Mouse (Mus musculus) embryo, embryonic 11.5 days (tissue): ENCODE data around the gene 1600002K03Rik.
"Not testable (repeated sequence)": the region's sequence is repeated elsewhere in the genome, so short reads cannot be mapped to it uniquely, and the experiment has no call there.

Source experiments
- DNase-seq: peaks from one replicate; pipeline ENCODE4 v3.0.0-alpha.2; 2012; ENCODE audit warnings: low read depth, low spot score

Gene 1600002K03Rik

DNA sequence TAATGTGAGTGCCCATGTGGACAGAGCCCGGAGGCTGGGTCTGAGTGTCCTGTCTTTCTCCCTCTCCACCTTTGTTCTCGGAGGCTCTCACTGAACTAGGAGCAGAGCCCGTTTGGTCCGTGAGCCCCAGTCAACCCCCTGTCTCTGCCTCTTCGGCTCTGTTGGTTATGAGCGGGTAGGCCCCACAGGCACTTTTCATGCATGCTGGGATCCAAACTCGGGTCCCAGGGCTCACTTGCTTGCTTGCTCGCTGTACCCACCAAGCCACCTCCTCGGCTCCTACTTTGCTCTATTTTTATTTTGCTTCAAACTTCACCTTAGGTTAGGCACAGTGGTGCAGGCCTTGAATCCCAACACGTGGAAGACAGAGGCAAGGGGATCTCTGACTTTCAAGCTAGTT lies 15.0 kb downstream of the 1600002K03Rik start:
- no peak for DNase-seq

GRCm38 (mm10) chr10:80188453-80189024 lies 15.8 kb downstream of the 1600002K03Rik start:
- DNase-seq = no peak

- DNase-seq = no peak
Measured at GRCm38 (mm10) chr10:80189999-80190398, 17.3 kb downstream of the 1600002K03Rik start.

DNA sequence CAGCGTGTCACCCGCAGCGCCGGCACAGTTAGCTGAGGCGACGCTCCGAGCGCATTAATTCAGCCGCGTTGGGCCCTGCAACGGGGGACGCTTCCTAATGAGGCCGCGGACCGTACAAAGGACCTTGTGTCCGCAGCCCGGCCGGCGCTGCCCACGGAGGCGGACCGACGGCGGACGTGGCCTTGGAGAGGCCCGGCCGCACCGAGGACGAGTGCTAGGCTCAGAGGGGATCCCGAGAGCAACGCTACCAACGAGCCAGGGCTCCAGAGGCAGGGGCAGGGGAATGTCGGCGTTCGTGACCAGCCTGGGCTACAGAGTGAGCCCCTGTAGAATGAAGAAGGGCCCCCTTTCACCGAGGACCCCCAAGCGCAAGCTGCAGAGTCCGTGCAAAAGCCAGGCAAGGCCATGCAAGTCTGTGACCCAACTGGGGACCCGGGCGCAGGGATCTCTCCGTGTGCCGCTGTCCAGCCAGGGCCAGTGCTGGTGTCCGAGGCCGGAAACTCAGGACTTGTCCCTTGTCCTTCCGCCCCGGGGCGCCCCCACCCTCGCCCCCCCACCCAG lies 17.8 kb downstream of the 1600002K03Rik start:
- DNase-seq = no peak

DNA sequence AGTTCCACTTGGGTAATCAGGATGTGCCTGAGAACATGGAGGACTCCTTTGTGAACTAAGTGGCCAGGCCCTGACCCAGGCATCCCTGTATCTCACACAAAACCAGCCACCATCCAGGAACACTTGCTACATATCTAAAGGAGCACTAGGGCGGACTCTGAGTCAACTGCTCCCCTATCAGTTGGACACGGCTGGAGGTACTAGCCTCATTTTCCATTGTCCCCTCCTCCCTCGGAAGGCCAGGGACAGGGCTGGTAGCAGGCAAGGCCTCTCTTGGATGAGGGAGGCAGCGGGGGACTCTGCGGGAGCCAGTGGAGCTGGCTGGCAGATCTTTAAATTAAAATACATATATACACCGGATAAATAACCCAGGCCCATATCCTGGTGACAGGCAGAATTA lies 21.2 kb downstream of the 1600002K03Rik start:
- no peak for DNase-seq

GRCm38 (mm10) chr10:80194441-80194840 lies 21.7 kb downstream of the 1600002K03Rik start:
- no peak for DNase-seq

GRCm38 (mm10) chr10:80196167-80196566 lies 23.4 kb downstream of the 1600002K03Rik start:
- no peak for DNase-seq

- DNase-seq = no peak
Measured at GRCm38 (mm10) chr10:80196778-80197581, 24.2 kb downstream of the 1600002K03Rik start.

- DNase-seq = peak; percentile 76
Measured at GRCm38 (mm10) chr10:80199440-80200008, 26.8 kb downstream of the 1600002K03Rik start.

DNA sequence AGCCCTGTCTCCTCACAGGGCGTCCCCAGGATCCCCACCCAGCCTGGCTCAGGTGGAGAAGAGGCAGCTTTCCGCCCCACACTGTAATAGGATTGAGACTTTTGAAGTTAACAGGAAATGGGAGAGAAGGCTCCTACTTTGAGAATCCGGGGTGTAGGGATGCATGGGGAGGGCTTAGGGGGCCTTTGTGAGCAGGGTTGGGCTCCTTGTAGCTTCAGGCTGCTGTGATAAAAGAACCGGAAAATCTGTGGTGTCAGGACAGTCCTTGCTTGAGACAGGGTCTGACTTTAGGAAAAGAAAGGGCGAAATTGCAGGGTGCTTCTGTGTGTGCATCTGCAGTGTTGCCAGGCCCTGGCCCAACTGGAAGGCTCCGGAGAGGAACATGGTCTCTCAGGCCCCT lies 27.7 kb downstream of the 1600002K03Rik start:
- no peak for DNase-seq

DNA sequence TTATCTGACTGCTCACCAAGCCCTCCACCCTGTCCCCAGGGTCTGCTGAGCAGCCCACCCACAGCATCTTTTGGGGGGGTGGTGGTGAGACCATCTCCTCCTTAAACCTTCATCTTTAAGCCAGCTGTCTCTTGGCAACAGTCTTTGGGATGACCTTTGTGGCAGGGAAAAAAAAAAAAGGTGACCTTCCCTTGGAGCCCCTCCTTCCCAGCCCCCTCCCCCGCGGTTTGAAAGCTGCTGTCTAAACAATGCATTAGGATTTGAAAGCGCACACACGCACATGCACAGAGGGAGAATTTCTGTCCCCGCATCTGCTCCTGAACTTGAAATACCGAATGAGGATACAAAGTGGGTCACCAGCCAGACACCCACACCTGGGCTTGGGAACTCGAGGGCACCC lies 31.3 kb downstream of the 1600002K03Rik start:
- DNase-seq = no peak

DNA sequence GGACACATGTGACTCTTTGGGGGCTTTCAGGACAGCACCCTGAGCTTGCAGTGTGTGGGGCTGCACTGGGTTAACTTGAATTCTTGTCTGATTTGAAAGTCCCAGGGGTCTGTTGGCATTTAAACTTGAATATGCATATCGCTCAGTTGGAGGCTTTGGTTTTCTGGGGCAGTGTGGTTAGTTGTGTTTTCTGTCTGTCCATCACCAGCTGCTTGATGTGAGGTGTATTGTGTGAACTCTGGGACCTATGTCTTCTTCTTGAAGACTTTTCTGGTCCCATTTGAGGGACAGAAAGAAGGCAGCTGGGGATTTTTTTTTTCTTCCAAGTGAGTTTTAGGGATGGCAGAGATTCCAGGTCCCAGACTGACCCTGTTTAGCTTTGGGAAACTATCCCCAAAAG lies 34.5 kb downstream of the 1600002K03Rik start:
- no peak for DNase-seq

- no peak for DNase-seq
Measured at GRCm38 (mm10) chr10:80207676-80208075, 34.9 kb downstream of the 1600002K03Rik start.

GRCm38 (mm10) chr10:80208248-80208647 lies 35.5 kb downstream of the 1600002K03Rik start:
- no peak for DNase-seq

GRCm38 (mm10) chr10:80208841-80209371 lies 36.2 kb downstream of the 1600002K03Rik start:
- DNase-seq = no peak

DNA sequence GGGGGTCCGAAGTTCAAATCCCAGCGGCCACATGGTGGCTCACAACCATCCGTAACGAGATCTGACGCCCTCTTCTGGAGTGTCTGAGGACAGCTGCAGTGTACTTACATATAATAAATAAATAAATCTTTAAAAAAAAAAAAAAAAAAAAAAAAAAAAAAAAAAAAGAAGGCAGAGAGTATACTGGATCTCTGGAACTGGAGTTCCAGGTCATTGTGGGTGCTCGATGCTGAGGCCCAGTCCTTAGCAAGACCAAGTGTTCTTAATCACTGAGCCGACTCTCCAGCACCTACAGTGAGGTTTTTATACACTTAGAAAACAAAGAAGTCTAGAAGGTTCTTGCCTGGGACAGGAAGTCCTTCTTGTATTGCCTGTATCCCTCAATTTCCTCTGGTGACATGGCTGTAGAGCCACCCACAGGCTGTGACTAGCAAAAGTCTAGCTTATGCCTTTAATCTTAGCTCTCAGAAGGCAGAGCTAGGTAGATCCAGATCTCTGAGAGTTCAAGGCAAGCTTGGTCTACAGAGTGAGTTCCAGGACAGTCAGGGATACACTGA lies 38.9 kb downstream of the 1600002K03Rik start:
- DNase-seq = not testable (repeated sequence)

DNA sequence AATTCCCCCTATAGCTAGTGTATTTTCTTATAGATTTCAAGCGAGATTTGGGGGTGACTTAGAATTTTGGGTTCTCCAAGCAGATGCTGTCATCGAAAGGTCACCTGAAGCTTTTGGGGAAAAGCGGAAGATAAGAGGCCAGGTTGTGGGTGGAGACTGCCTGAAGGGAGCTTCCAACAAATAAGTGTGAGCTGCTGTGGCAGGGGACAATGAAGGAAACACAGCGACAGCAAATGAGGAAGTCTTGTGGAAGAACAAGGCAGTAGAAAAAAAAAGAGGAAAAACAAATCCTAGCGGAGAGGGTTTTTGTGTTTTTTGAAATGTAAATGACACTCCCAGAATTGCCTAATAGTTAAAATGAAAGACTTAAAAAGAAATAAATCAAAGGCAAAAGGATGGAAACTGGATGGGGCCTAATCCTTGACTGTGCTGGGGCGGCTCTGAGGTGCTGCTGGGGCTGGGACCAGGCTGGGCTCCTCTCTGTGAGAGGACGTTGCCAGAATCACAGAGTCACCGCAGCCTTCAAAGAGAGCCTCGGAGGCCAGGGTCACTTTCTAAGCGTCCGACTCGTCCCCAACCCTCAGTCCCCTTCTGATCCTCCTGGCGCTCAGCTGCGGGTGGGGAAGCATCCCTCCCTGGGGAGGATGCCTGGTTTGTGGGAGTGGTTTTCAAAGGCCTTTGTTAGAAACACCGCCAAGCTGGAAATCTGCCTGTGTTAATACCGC lies 42.5 kb downstream of the 1600002K03Rik start:
- no peak for DNase-seq

DNA sequence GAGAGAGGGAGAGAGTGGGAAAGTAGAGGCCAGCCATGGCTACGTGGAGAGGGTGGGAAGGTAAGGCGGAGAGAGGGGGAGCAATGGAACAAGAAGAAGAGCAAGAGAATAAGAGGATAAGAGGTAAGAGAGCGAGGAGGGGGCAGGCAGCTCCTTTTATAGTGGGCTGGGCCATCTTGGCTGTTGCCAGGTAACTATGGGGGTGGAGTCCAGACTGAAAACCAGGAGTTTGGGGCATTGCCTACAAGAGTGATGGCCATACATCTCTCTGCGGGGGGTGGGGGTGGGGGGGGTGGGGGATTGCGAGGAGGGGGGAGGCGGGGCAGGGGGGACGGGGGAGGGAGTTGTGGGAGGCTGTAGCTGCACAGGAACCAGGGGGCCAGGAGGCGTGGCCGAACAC lies 47.9 kb downstream of the 1600002K03Rik start:
- DNase-seq = no peak

GRCm38 (mm10) chr10:80223137-80223536 lies 50.4 kb downstream of the 1600002K03Rik start:
- not testable (repeated sequence) for DNase-seq
